Mouse (Mus musculus): ENCODE results near the gene Edc3. TPM values are rescaled to one million over a fixed set of nuclear protein-coding genes. Genes with fewer than 3 reads are reported as not detected.

Edc3 gene
- total RNA-seq, 1 experiment: 10.2 TPM

DNA sequence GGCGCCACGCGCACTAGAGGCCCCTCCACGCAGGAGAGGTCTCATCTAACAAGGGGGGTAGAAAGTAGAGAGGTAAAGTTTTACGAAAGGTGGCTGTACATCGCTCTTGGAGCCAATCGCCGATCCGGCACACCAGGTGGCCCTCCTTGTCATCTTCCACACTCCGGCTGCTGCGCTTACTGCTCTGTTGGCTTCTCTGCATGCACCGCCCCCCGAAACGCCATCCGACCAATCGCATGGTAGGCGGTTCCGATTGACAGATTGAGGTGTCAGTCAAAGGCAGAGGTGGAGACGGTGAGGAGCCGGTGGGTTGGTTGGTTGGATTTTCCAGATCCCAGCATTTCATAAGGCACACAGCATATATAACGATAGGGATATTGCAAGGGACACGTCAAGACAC lies 50.2 kb downstream of the Edc3 start:
- H3K4me1 ChIP-seq (ENCODE audit: control insufficient read depth in 2 of 2, insufficient read depth in 2 of 2, low read length in 2 of 2, poor library complexity in 1 of 2): peaks cover 0 to 5% of the 10 kb centered on the region in 2 experiments; a peak in 3 of 4 replicates
- peaks cover 52% of the 10 kb centered on the region for H3K36me3 ChIP-seq (ENCODE audit: control insufficient read depth, insufficient read depth, low read length, poor library complexity, severe bottlenecking)
- no peak overlapping the region for H3K27ac ChIP-seq (ENCODE audit: insufficient read depth, low read depth, low read length, poor library complexity, severe bottlenecking)
- in situ Hi-C loops (cut with MboI; ENCODE audit: low sequenced_read_pairs in 2 of 2, unreplicated experiment in 2 of 2): no loop called here
- no peaks in the 10 kb centered on the region for H3K9me3 ChIP-seq (ENCODE audit: control insufficient read depth, insufficient read depth, low read depth, low read length)
- peak; percentile 36; the same call in 1 of the 2 replicates for TF ChIP-seq HCFC1 (IDR thresholded peaks at IDR 0.05; ENCODE audit: borderline replicate concordance, insufficient read depth, low read length)
- TF ChIP-seq ZC3H11A (IDR thresholded peaks at IDR 0.05; ENCODE audit: borderline replicate concordance, low read depth, low read length): no peak
- no peak for TF ChIP-seq MAFK (IDR thresholded peaks at IDR 0.05; ENCODE audit: insufficient read depth, low read depth, low read length)
- TF ChIP-seq CHD2 (IDR thresholded peaks at IDR 0.05; ENCODE audit: low read depth, low read length): peak; percentile 52; the same call in 1 of the 2 replicates
- no peak for TF ChIP-seq ZNF384 (IDR thresholded peaks at IDR 0.05; ENCODE audit: low read depth, low read length)
- H3K9ac ChIP-seq (ENCODE audit: insufficient read depth, low read depth, low read length, poor library complexity, severe bottlenecking): no peak overlapping the region
- H3K4me3 ChIP-seq (ENCODE audit: insufficient read depth in 1 of 2, low read depth in 1 of 2, low read length in 2 of 2, poor library complexity in 1 of 2, severe bottlenecking in 1 of 2): 0 out of 4 replicates have a peak overlapping the region, but pooled peaks of 1 of the 2 experiments have one; percentile 13
- peak; percentile 69 for DNase-seq (ENCODE audit: low read depth, low spot score)

DNA sequence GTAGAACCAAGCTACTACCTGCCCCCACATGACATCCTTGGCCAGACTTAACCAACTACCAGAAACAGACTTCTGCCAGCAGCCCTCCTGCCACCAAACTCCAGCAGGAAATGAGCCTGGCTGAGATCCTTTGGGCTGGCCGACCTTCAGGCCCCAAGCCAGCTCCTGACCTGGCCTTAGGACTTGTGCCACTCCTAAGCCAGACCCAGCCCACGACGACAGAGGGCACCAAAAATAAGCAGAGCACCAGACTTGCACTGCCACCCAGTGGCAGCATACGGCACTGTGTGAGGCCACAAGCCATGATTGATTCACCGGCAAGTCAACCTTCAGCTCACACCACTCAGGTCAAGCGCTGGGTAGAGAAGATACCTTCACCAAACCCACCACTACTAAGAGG lies 50.9 kb downstream of the Edc3 start:
- Histone ChIP-seq H3K9me3 (ENCODE audit: control insufficient read depth, insufficient read depth, low read depth, low read length) (no peaks in the 10 kb centered on the region), H3K4me3 (ENCODE audit: insufficient read depth in 1 of 2, low read depth in 1 of 2, low read length in 2 of 2, poor library complexity in 1 of 2, severe bottlenecking in 1 of 2) (no peak overlapping the region), H3K4me1 (ENCODE audit: control insufficient read depth in 2 of 2, insufficient read depth in 2 of 2, low read length in 2 of 2, poor library complexity in 1 of 2) (peaks cover 0 to 5% of the 10 kb centered on the region in 2 experiments; a peak in 3 of 4 replicates), H3K9ac (ENCODE audit: insufficient read depth, low read depth, low read length, poor library complexity, severe bottlenecking) (no peak overlapping the region), H3K36me3 (ENCODE audit: control insufficient read depth, insufficient read depth, low read length, poor library complexity, severe bottlenecking) (peaks cover 46% of the 10 kb centered on the region), H3K27ac (ENCODE audit: insufficient read depth, low read depth, low read length, poor library complexity, severe bottlenecking) (no peak overlapping the region)
- TF ChIP-seq ZC3H11A (IDR thresholded peaks at IDR 0.05; ENCODE audit: borderline replicate concordance, low read depth, low read length) (peak; percentile 52; the same call in 1 of the 2 replicates), ZNF384 (IDR thresholded peaks at IDR 0.05; ENCODE audit: low read depth, low read length) (no peak)
- peak; percentile 68 for DNase-seq (ENCODE audit: low read depth, low spot score)
- in situ Hi-C loops (cut with MboI; ENCODE audit: low sequenced_read_pairs in 2 of 2, unreplicated experiment in 2 of 2): no loop called here

DNA sequence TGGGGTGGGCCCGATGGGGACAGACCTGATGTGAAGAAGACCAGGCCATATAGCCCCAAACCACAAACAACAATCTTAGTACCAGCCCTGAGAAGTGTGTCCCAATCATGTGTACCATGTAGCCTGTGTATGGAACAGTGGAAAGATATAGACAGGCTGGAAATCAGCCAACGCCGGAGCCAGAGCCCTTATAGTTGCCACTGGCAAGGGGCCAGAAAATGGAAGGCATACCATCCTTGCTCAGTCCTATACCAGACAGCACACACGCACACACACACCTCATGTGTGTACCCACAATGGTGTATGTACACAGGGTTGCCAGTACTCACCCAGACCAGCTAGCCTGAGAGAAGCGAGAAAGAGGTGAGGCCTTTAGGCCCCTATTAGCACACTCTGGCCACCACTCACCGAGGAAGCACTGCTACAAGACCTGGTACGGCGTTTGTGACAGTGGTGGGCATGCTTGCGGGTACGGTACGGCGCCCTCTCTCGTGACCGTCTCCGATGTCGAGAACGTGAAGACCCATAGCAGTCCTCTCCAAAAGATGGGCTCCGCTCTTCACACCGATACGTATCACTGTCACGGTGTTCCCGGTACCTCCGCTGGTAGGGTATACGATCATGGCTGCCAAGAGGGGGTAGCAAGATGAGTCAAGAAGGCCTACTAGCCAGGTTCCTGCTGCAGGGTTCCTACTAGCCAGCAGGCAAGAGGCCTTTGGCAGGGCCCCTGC lies 52.2 kb downstream of the Edc3 start:
- H3K36me3 ChIP-seq (ENCODE audit: control insufficient read depth, insufficient read depth, low read length, poor library complexity, severe bottlenecking): peaks cover 35% of the 10 kb centered on the region
- no peaks in the 10 kb centered on the region for H3K9me3 ChIP-seq (ENCODE audit: control insufficient read depth, insufficient read depth, low read depth, low read length)
- H3K4me3 ChIP-seq (ENCODE audit: insufficient read depth in 1 of 2, low read depth in 1 of 2, low read length in 2 of 2, poor library complexity in 1 of 2, severe bottlenecking in 1 of 2): no peak overlapping the region
- H3K27ac ChIP-seq (ENCODE audit: insufficient read depth, low read depth, low read length, poor library complexity, severe bottlenecking): no peak overlapping the region
- in situ Hi-C loops (cut with MboI; ENCODE audit: low sequenced_read_pairs in 2 of 2, unreplicated experiment in 2 of 2): no loop called here
- DNase-seq (ENCODE audit: low read depth, low spot score): no peak
- no peak overlapping the region for H3K9ac ChIP-seq (ENCODE audit: insufficient read depth, low read depth, low read length, poor library complexity, severe bottlenecking)
- TF ChIP-seq HCFC1 (IDR thresholded peaks at IDR 0.05; ENCODE audit: borderline replicate concordance, insufficient read depth, low read length) (no peak), MAFK (IDR thresholded peaks at IDR 0.05; ENCODE audit: insufficient read depth, low read depth, low read length) (no peak), ZNF384 (IDR thresholded peaks at IDR 0.05; ENCODE audit: low read depth, low read length) (no peak), ZC3H11A (IDR thresholded peaks at IDR 0.05; ENCODE audit: borderline replicate concordance, low read depth, low read length) (no peak), CHD2 (IDR thresholded peaks at IDR 0.05; ENCODE audit: low read depth, low read length) (no peak)
- peaks cover 0 to 5% of the 10 kb centered on the region in 2 experiments; a peak in 3 of 4 replicates for H3K4me1 ChIP-seq (ENCODE audit: control insufficient read depth in 2 of 2, insufficient read depth in 2 of 2, low read length in 2 of 2, poor library complexity in 1 of 2)

DNA sequence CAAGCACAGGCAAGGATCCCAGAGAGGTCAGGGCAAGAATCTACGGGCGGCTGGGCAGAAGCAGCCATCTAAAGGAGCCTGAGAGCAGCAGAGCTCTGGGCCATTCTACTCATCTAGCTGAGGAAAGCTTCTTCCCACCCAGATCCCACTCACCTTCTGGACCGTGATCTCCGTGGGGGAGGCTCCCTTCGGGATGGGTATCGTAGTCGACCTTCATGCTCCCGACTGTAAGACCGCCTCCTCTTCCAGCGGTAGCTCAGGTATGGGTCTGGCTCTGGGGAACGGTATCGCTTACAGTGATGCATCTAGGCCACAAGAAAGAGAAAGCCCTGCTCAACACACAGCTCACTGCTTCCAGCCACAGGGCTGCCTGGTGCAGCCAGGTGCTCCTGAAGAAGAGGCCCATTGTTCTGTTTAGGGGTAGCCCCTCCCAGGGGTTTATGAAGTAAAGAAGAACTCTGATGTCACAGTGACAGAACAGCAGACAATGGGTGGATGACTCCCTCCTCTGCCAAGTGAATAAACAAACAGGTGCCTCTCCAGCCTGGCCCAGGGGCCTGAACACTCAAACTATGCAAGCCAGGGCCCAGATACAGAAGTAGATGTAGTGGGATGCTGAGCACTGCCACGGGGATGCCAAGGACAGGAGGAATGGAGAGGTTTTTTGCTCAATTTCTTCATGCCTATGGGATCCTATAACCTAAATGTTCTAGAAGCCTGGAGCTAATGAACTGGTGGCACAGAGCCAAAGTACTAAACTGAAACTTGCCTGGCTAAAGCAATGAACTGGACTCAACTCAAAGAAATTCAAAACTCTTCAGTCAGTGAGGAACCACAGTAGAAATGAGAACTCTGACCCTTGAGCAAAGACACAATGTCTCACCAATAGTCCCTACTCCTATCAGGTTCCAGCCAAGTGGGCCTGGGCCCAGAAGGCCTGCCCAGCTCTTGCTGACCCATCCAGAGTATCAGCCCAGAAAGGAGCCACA lies 53.5 kb downstream of the Edc3 start:
- DNase-seq (ENCODE audit: low read depth, low spot score): no peak
- H3K27ac ChIP-seq (ENCODE audit: insufficient read depth, low read depth, low read length, poor library complexity, severe bottlenecking): no peak overlapping the region
- H3K9me3 ChIP-seq (ENCODE audit: control insufficient read depth, insufficient read depth, low read depth, low read length): no peaks in the 10 kb centered on the region
- peaks cover 0 to 12% of the 10 kb centered on the region in 2 experiments; a peak in 3 of 4 replicates for H3K4me1 ChIP-seq (ENCODE audit: control insufficient read depth in 2 of 2, insufficient read depth in 2 of 2, low read length in 2 of 2, poor library complexity in 1 of 2)
- no peak overlapping the region for H3K9ac ChIP-seq (ENCODE audit: insufficient read depth, low read depth, low read length, poor library complexity, severe bottlenecking)
- in situ Hi-C loops (cut with MboI; ENCODE audit: low sequenced_read_pairs in 2 of 2, unreplicated experiment in 2 of 2): no loop called here
- no peak overlapping the region for H3K4me3 ChIP-seq (ENCODE audit: insufficient read depth in 1 of 2, low read depth in 1 of 2, low read length in 2 of 2, poor library complexity in 1 of 2, severe bottlenecking in 1 of 2)
- TF ChIP-seq ZNF384 (IDR thresholded peaks at IDR 0.05; ENCODE audit: low read depth, low read length) (no peak), CHD2 (IDR thresholded peaks at IDR 0.05; ENCODE audit: low read depth, low read length) (no peak), ZC3H11A (IDR thresholded peaks at IDR 0.05; ENCODE audit: borderline replicate concordance, low read depth, low read length) (no peak), MAFK (IDR thresholded peaks at IDR 0.05; ENCODE audit: insufficient read depth, low read depth, low read length) (no peak), HCFC1 (IDR thresholded peaks at IDR 0.05; ENCODE audit: borderline replicate concordance, insufficient read depth, low read length) (no peak)
- peaks cover 29% of the 10 kb centered on the region for H3K36me3 ChIP-seq (ENCODE audit: control insufficient read depth, insufficient read depth, low read length, poor library complexity, severe bottlenecking)

All from ES-E14 (cell line).